Comparison of ENCODE assay signal across 18 mouse cellular contexts in genomic region chr4:100128026-100128922, GRCm38 (mm10). TPM values are rescaled to one million over a fixed set of nuclear protein-coding genes. Genes with fewer than 3 reads are reported as not detected.
DNase-seq lines count a peak whose midpoint lies in the region; ATAC-seq lines count a peak whose summit lies in the region.
"Had no signal": no experiment of that assay in that cellular context is flagged by ENCODE, and none has a peak within 500 bp of the region (broad histone marks: within the 10 kb centered on the region; RNA-seq: fewer than 3 reads in every experiment).

No protein-coding gene starts in this region.

- intact Hi-C loops in gastrocnemius, postnatal 14 days (cut with DNase I; ENCODE audit: low total_unique reads): no loop called here

- H3K4me1 ChIP-seq in kidney, embryonic 15.5 days: peaks cover 26% of the 10 kb centered on the region; the same call in 1 of the 2 replicates
- H3K4me1 ChIP-seq: neural tube, embryonic 15.5 days had no signal

- no peaks in the 10 kb centered on the region for H3K27me3 ChIP-seq in kidney, embryonic 15.5 days
- H3K27me3 ChIP-seq: heart, embryonic 12.5 days; midbrain, embryonic 12.5 days; neural tube, embryonic 15.5 days had no signal

- peak; percentile 65 for ATAC-seq in cerebellum, adult (ENCODE audit: insufficient number of reproducible peaks, low FRiP score, low TSS enrichment)
- ATAC-seq in kidney, embryonic 15.5 days (replicated peaks; ENCODE audit: low FRiP score): no peak

- H3K9me3 ChIP-seq in kidney, embryonic 15.5 days (replicated peaks): no peaks in the 10 kb centered on the region
- H3K9me3 ChIP-seq: heart, embryonic 12.5 days; hindbrain, embryonic 10.5 days; midbrain, embryonic 12.5 days; neural tube, embryonic 15.5 days had no signal

- WGBS in kidney, embryonic 15.5 days: 88% methylated on average over 12 of the region's 12 CpGs

- no peaks in the 10 kb centered on the region for H3K36me3 ChIP-seq in kidney, embryonic 15.5 days
- H3K36me3 ChIP-seq: heart, embryonic 12.5 days; hindbrain, embryonic 10.5 days; midbrain, embryonic 12.5 days; neural tube, embryonic 15.5 days had no signal

- DNase-seq in cerebellum, postnatal 4 days (ENCODE audit: low spot score in 2 of 2): no peak
- DNase-seq in kidney, adult 18-20 months: no peak
- DNase-seq in 3T3-L1 (ENCODE audit: low read depth, low spot score): peak; percentile 13
- DNase-seq in cerebellum, adult 9-10 months: peak; percentile 78
- DNase-seq in right cerebral cortex, postnatal 10 days (ENCODE audit: low spot score in 2 of 2): no peak
- DNase-seq in gastrocnemius, postnatal 14 days: no peak
- DNase-seq: gastrocnemius, postnatal 25 days; spleen, adult 18-20 months; thymus, postnatal 36 days had no signal

- H3K9ac ChIP-seq in kidney, embryonic 15.5 days: no peak overlapping the region
- H3K9ac ChIP-seq: heart, embryonic 12.5 days; midbrain, embryonic 12.5 days; neural tube, embryonic 15.5 days had no signal

- H3K4me3 ChIP-seq in kidney, embryonic 15.5 days (replicated peaks): no peak overlapping the region
- H3K4me3 ChIP-seq: heart, embryonic 12.5 days; hindbrain, embryonic 10.5 days; midbrain, embryonic 12.5 days; neural tube, embryonic 15.5 days had no signal

- H3K27ac ChIP-seq in kidney, embryonic 15.5 days: 0 out of 2 replicates have a peak overlapping the region, but pooled peaks have one; percentile 25
- H3K27ac ChIP-seq: hindbrain, embryonic 10.5 days; macrophage; midbrain, embryonic 12.5 days; neural tube, embryonic 15.5 days had no signal

- no peak overlapping the region for H3K4me2 ChIP-seq in kidney, embryonic 15.5 days
- H3K4me2 ChIP-seq: heart, embryonic 12.5 days; liver, embryonic 11.5 days; midbrain, embryonic 12.5 days; neural tube, embryonic 15.5 days had no signal

RNA-seq across cellular contexts. Expression of gene Ror1, which starts 32.7 kb away (rescaled TPM):
- polyA plus RNA-seq in kidney, embryonic 15.5 days (2015; fragmentation: Nextera tagmentation; extraction: Ambion mirVana): 10.5 and 11.1 TPM in 2 replicates
- total RNA-seq in gastrocnemius, postnatal 14 days (2021): 1 to 10 TPM; 4.7 to 6.2 TPM
- total RNA-seq: CH12.LX had no signal
- polyA plus RNA-seq: macrophage had no signal

Comparison
In these comparisons a context has a peak if more than half of its experiments do, and no peak if none do; other contexts are left out.
1. DNase-seq: peak in 3T3-L1 (single experiment) and cerebellum, adult 9-10 months (single experiment); none in cerebellum, postnatal 4 days (0 of 2), kidney, adult 18-20 months (single experiment), right cerebral cortex, postnatal 10 days (0 of 2) and gastrocnemius, postnatal 14 days (single experiment).